Mouse (Mus musculus) olfactory bulb, adult 2 months (tissue): ENCODE measurements around the gene Zmiz2.

Source experiments
- CTCF ChIP-seq: fragments of 200-500 bp; IDR thresholded peaks from 2 replicates; pipeline ENCODE4 v1.5.1; 2012; ENCODE audit warnings: low read depth, mild to moderate bottlenecking, low read length, moderate library complexity; ENCODE audit not compliant: insufficient read depth
- POLR2A ChIP-seq: fragments of 200-500 bp; IDR thresholded peaks from 2 replicates; pipeline ENCODE4 v1.6.1; 2012; ENCODE audit warnings: mild to moderate bottlenecking, low read depth, low read length, moderate library complexity; ENCODE audit not compliant: insufficient read depth

DNA sequence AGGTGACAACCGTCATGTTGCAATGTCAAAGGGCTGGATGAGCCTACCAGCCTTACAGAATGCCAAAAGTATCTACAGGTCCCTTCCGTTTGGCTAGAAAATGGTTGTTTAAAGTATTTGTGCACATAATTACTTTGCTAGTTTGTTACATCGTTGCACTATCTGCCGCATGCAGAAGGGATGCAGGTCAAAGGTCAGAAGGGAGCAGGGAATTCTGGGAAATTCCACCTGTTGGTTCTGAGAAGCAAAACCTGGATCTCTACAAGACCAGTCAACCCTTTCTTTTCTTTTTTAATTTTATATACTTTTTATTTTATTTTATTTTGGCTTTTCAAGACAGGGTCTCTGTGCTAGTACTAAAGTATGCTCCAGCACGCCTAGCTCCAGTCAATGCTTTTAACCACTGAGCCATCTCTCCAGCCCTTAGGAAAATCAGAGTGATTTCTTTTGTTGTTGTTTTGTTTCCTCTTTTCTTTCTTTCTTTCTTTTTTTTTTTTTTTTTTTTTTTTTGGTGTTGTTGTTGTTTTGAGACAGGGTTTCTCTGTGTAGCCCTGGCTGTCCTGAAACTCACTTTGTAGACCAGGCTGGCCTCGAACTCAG is 648 bp upstream of the Zmiz2 start:
- no peak for TF ChIP-seq CTCF
- TF ChIP-seq POLR2A: no peak
